Mouse (Mus musculus) lung, adult 18-20 months (tissue): ENCODE measurements around the gene Sema3b.
A peak's percentile ranks its signal among the peaks of the same experiment; 100 is the strongest.

Experiments
- DNase-seq, 2 experiments: peaks; one replicate each; pipeline ENCODE4 v3.0.0; 2022; ENCODE audit warnings: mixed read lengths in 2 of 2

Sema3b gene

DNA sequence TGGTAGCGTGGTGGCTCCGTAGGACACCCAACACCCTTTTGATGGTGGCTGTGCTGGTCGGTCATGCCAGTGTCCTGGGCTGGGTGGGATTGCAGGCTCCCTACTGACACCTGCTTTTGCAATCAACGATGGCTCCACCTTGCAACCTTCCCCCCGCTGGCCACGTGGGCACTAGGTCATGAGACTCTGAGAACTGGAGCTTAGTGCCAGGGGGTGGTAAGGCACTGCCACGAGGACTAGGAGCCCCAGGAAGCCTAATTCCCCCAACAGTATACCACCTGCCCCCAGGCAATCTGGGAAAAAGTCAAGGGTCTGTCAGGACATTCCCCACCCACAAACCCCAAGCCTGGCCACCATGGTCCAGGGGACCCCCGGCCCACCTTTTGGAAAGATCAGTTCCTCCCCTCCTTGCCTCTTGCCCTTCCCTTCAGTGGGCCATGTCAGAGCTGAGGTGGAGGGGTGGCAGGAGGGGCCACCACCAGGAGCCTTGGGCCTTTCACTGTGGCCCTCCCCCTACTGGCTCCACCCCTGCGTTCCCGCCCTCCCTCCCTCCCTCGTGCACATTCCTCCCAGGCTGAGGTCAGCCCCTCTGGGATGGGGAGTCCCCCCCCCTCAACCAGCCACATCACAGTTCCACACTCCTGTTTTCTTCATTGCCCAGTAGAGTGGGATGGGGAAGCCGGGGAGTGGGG lies at the start of gene Sema3b:
TSS of gene Sema3b (minus strand) at position 489 of the 692 bp plus-strand sequence.
- peak; percentile 57 to 69 for DNase-seq

- no peak for DNase-seq
Measured at GRCm38 (mm10) chr9:107658096-107658495, 49.1 kb upstream of the Sema3b start.

- DNase-seq: no peak
Measured at GRCm38 (mm10) chr9:107657144-107657543, 48.1 kb upstream of the Sema3b start.

GRCm38 (mm10) chr9:107654585-107654984 lies 45.6 kb upstream of the Sema3b start:
- DNase-seq: no peak

GRCm38 (mm10) chr9:107653474-107653873 lies 44.4 kb upstream of the Sema3b start:
- DNase-seq: no peak

GRCm38 (mm10) chr9:107650708-107651481 lies 41.9 kb upstream of the Sema3b start:
- no peak for DNase-seq

GRCm38 (mm10) chr9:107650225-107650624 lies 41.2 kb upstream of the Sema3b start:
- no peak for DNase-seq

DNA sequence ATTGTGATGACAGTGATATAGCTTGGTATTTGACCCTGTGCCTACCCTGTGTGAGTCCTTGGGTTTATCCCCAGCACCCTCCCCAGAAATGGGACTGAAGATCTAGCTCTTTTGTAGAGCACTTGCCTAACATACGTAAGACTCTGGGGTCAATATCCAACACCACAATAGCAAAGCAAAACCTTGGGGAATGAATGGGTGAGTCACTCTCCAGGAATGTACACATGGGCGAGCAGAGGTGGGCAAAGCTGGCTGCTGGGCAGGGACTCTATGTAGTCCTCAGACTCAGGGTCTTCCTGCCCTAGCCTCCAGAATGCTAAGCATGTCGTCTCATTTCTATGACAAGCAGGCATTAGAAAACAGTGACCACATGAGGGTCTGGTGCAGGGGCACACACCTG lies 39.7 kb upstream of the Sema3b start:
- DNase-seq: no peak

- no peak for DNase-seq
Measured at GRCm38 (mm10) chr9:107646975-107647374, 37.9 kb upstream of the Sema3b start.

DNA sequence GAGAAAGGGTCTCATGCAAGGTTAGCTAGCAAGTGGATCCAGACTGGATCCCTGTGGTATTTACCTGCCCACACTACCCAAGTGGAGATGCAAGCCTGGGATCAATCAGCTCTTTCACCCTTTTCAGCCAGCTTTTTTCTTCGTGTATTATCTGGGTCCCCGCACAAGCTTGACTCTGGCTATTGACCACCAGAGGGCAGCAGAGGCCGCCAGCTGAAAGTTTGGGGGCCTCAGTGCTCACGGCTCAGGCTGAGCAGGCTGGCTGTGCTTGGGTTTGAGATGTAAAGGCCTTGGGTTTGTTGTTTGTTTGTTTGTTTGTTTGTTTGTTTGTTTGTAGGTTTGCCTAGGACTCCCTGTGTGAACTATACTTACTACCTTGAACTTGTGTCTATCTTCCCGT lies 36.5 kb upstream of the Sema3b start:
- peak; percentile 68 to 74 for DNase-seq

- no peak for DNase-seq
Measured at GRCm38 (mm10) chr9:107645153-107645510, 36.1 kb upstream of the Sema3b start.

DNA sequence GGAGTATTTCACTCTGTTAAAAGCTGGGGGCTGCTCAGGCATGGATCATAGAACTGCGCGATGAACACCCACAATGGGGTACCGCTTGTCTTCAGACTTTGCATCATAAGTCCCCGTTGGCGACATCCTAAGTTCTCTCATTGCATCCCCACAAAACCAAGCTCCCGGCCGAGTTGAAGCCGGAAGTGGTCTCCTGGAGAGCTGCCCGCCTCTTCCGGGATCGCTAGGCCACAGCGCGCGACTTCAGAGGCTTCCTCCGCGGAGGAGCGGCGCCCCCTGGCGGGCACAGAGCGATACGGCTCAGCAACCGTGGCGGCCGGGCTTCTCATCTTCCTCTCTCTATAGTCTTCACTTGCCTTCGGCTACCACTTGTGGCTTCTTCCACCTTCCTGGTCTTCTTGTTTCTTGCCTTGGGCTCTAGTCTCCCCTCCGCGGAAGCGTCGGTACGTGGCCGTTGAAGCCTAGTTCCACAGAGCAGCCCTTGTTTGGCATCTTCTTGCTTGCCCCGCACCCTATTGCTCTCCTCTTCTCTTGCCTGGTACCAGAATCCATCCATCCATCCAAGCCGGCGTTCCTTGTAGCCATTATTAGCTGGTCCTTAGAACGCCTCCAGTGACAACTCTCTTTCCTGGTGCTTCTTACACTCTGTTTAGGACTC lies 35.6 kb upstream of the Sema3b start:
- peak; percentile 88 to 92 for DNase-seq

- DNase-seq: no peak
Measured at GRCm38 (mm10) chr9:107643544-107644214, 34.6 kb upstream of the Sema3b start.

GRCm38 (mm10) chr9:107641666-107642065 lies 32.6 kb upstream of the Sema3b start:
- DNase-seq: no peak

- peak; percentile 50 to 53 for DNase-seq
Measured at GRCm38 (mm10) chr9:107640257-107640772, 31.3 kb upstream of the Sema3b start.

DNA sequence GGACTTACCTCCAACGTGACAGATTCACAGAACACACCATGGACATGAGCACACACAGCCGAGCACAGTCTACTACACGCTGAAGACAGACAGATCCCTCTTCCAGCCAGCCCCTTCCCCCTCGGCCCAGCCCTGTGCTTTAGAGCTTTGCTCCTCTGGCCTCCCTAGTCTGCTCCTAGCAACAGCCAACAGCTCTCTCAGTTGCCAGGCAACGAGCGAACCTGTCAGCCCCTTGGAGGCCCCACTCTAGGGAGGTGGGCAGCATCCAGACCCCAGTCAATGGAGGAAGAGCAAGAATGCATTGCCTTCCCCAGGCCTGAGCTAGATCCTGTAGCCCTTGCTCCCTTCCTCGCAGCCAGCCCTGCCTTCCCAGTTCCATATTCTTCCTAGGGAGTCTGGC lies 28.0 kb upstream of the Sema3b start:
- DNase-seq: no peak

DNA sequence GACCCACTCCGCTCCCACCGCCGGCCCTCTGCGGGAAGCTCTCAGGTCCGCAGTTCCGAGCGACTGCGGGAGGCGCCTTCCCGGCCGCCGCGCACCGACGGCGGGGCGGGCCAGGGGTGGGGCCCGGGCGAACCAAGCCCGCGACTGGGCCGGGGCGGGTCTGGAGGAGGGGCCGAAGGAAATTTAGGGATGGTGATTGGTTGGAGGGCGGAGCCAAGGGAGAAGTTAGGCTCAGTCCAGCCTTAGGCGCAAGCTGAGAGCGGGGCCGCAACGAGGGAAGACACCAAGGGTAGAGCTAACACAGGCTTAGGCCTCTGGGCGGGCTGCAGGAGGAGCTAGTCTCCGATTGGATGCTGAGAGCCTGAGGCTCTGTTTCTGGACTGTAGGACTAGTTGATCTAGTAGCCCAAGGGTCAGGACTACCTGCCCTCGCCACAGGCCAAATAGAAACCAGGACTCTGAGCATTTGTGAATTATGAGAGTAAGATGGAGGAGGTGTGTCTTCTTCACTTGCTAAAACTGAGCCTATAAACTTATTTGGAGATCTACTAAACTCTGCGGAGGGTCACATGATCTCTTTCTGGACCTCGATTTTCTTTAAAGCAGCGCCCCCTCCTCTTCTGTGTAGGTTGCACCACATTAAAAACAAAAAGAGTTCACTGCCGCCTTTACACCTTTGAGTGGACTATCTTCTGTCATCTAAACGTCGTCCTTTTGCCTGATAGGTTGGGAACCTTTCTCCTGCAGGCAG lies 26.4 kb upstream of the Sema3b start, which contains the start of gene Gnai2:
TSS of gene Gnai2 (minus strand) at position 89 of the 750 bp plus-strand sequence.
- DNase-seq: peak; percentile 99

DNA sequence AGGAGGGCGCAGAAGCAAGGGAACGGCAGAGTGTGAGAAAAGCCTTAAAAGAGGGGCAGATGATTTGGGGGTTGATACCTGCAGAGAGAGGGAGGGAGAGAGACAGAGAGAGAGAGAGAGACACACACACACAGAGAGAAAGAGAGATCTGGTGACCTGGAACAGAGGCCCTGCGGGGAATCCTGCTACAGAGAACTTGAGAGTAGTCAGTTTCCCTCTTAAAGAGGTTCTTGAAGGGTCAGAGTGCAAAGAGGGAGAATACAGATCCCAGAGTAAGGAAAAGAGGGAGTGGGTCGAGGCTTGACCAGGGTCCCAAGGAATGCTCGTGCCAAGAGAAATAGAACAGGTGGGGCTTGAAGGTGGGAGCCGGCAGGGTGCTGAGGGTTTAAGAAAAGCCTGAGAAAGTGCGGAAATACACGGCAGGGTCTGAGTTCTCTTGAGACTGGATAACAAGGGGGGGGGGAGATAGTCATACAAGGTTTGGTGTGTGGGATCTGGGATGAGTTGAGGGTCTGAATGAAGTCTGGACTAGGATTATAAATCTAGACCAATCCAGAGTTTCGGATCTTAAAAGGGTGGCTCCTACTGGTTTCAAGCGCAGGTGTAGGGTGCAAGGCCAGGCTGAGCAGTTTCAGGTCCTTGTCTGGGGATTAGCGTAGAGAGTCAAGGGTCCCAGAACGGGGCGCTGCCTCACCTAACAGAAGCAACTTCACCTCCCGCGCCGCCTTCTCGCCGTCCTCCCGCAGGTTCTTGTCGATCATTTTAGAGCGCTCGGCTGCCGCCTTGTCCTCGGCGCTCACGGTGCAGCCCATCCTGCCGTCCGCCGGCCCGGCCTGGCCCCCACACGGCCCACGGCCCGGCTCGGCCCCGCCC lies 25.6 kb upstream of the Sema3b start:
- no peak for DNase-seq

- DNase-seq: no peak
Measured at GRCm38 (mm10) chr9:107633661-107634405, 24.8 kb upstream of the Sema3b start.

DNA sequence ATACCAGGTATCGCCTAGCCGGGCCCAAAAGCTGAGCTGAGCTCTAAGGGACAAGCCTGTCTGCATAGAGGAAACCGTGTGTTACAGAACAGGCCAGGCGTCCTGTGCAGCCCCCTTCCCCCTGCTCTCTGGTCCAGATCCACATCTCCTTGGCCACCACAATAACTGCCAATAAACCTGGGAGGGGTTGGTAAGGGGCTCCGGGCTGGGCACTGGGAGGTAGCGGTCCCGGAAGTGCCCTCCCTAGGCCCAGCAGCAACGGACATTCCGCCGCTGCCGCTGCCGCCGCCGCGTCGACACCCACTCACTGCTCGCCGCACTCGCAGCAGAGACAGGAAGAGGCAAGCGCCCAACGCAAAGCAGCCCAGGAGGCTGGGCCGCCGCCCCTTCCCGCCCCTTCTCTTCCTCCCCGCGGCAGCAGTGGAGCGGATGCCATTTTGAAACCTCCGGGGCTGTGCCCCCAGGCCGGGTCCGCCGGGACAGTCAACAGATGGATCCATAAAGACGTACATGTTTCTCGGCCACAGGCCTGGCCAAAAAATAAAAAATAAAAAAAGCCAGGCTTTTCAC lies 24.1 kb upstream of the Sema3b start:
- DNase-seq: peak; percentile 88 to 91
